Mouse (Mus musculus) lung, embryonic 15.5 days (tissue): ENCODE measurements around the gene Gnat3. TPM values are rescaled to one million over a fixed set of nuclear protein-coding genes. Genes with fewer than 3 reads are reported as not detected.

Experiments
- ATAC-seq: fragments of 200-750 bp; cut with Nextera tagmentation; 2 replicates; pipeline ENCODE4 v1.8.0; 2017; ENCODE audit warnings: moderate number of reproducible peaks, borderline replicate concordance; ENCODE audit not compliant: low FRiP score, low TSS enrichment; ENCODE audit errors: extremely low read depth
- H3K27ac ChIP-seq: fragments of 300-500 bp; sonication (generic); 2 replicates; pipeline ENCODE4 v1.5.1; 2015; ENCODE audit warnings: moderate library complexity, mild to moderate bottlenecking, inconsistent platforms
- H3K27me3 ChIP-seq: fragments of 300-500 bp; sonication (generic); 2 replicates; pipeline ENCODE4 v1.6.1; 2015; ENCODE audit warnings: inconsistent platforms
- H3K36me3 ChIP-seq: fragments of 300-500 bp; sonication (generic); 2 replicates; pipeline ENCODE4 v1.6.1; 2015; ENCODE audit warnings: inconsistent platforms
- H3K4me1 ChIP-seq: fragments of 300-500 bp; sonication (generic); 2 replicates; pipeline ENCODE4 v1.6.1; 2015; ENCODE audit warnings: inconsistent platforms
- H3K4me2 ChIP-seq: fragments of 300-500 bp; sonication (generic); 2 replicates; pipeline ENCODE4 v1.6.1; 2015; ENCODE audit warnings: inconsistent platforms, mild to moderate bottlenecking, moderate library complexity
- H3K4me3 ChIP-seq: fragments of 300-500 bp; sonication (generic); 2 replicates; pipeline ENCODE4 v1.5.1; 2015; ENCODE audit warnings: mild to moderate bottlenecking, inconsistent platforms
- H3K9ac ChIP-seq: fragments of 300-500 bp; sonication (generic); 2 replicates; pipeline ENCODE4 v1.6.1; 2015; ENCODE audit warnings: inconsistent platforms
- H3K9me3 ChIP-seq: fragments of 300-500 bp; sonication (generic); 2 replicates; pipeline ENCODE4 v1.6.1; 2016; ENCODE audit warnings: inconsistent platforms
- WGBS: fragments of 180-500 bp; shearing (Covaris S2); methylation state at CpG from one replicate; pipeline ENCODE4 v1.1.7; 2015; 5-methylcytosine and 5-hydroxymethylcytosine counted together
- polyA plus RNA-seq: library from polyadenylated mRNA; unstranded; fragments of >200 nt; fragmentation: Nextera tagmentation; extraction: Ambion mirVana; gene quantifications from 2 replicates; pipeline ENCODE4 v1.2.1, GENCODE M21; 2015

Gene Gnat3
- polyA plus RNA-seq, 1 experiment from 2014 or later: 0.17 TPM

DNA sequence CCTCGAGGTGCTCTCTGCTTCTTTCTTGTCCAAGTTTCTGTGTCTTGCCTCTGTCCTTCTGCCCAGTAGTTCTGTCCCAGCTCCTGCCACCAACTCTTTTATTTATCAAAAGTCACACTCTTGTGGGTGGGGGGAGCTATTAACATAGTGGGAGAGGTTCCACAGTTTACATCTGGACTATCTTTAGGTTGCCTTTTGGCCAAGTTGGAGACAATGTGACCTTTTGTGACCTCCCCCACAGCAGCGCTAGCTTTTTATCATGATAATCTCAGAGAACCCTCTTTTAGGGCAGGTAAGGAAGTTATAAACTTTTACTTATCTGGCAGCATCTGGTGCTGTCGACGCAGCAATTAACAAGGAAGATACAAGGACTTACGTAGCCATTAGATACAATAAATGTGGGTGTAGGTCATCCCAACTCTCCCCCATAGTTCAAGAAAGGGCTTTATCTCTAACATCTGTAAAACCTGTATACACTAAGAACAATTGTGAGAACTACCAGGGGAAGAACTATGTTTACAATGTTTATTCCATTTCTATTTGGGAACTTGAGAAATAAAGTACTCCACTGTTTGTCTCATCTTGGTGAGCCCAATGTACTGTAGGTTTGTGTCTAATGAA is 18.3 kb downstream of the Gnat3 start:
- ATAC-seq: no peak
- Histone ChIP-seq H3K4me1 (no peaks in the 10 kb centered on the region), H3K4me2 (no peak overlapping the region), H3K36me3 (no peaks in the 10 kb centered on the region), H3K27ac (no peak overlapping the region), H3K27me3 (no peaks in the 10 kb centered on the region), H3K4me3 (no peak overlapping the region), H3K9ac (no peak overlapping the region), H3K9me3 (no peaks in the 10 kb centered on the region)
- WGBS: 59% methylated on average over 5 of the region's 5 CpGs

DNA sequence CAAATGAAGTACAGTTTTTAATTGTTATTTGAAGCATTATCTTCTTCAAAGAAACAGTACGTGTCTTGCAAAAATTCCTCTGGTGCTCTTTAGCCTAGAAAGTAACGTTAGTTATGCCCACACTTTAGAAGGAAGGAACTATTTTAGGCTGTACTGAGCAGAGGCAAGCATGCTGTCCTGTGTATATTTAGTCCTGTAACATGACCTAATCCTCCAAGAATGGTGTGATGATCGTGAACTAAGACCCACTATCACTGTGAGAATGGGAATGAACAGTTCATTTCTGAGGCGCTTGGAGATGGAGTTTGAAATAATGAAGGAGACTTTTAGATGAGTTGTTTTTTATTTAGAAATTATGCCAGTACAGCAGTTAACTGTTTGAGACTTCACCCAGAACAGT is 20.4 kb downstream of the Gnat3 start:
- ATAC-seq: peak; percentile 79; the same call in 1 of the 2 replicates
- Histone ChIP-seq H3K27me3 (no peaks in the 10 kb centered on the region), H3K36me3 (no peaks in the 10 kb centered on the region), H3K4me3 (no peak overlapping the region), H3K4me1 (no peaks in the 10 kb centered on the region), H3K9ac (no peak overlapping the region), H3K9me3 (no peaks in the 10 kb centered on the region), H3K4me2 (no peak overlapping the region), H3K27ac (no peak overlapping the region)
- 25% methylated on average over 4 of the region's 4 CpGs for WGBS

DNA sequence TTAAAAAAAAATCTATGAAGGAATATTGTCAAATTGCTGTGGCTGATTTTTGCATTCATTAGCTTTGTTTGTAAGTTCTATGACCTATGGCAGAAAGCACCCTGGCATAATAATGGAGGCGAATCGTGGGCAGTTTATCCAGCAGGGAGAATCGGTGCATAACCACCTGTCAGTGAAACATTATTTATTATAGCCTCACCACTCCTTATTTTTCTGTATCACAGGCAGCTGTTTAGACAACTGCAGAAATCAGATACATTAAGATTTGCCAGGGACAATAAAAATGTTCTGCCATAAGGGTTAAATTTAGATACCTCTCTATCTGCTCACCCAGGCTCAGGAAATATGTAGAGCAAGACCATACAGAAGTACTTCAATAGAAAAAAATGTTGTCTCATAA is 22.2 kb downstream of the Gnat3 start:
- no peaks in the 10 kb centered on the region for H3K36me3 ChIP-seq
- no peak for ATAC-seq
- H3K9ac ChIP-seq: no peak overlapping the region
- H3K4me1 ChIP-seq: no peaks in the 10 kb centered on the region
- no peaks in the 10 kb centered on the region for H3K9me3 ChIP-seq
- H3K4me2 ChIP-seq: no peak overlapping the region
- H3K27ac ChIP-seq: no peak overlapping the region
- WGBS: 71% methylated on average over 3 of the region's 3 CpGs
- no peak overlapping the region for H3K4me3 ChIP-seq
- H3K27me3 ChIP-seq: no peaks in the 10 kb centered on the region

DNA sequence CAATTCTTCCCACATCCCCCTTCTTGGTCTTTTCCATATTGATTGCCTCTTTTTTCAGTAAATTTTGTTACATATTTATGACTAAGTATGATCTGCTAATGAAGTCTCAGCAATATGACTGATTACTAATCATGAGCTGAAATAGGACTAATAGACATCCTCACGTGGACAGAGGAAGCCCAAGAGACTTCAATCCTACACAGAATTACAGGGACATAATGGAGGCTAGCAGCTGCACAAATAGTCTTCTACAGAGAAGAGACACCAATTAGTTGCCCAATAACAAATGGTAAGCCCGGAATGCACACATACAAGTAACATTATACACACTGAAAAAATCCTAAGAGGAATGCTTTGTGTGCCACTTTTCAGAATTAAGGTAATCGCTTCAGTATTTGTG is 24.3 kb downstream of the Gnat3 start:
- no peaks in the 10 kb centered on the region for H3K9me3 ChIP-seq
- no peaks in the 10 kb centered on the region for H3K27me3 ChIP-seq
- H3K9ac ChIP-seq: no peak overlapping the region
- H3K4me1 ChIP-seq: no peaks in the 10 kb centered on the region
- WGBS: 73% methylated on average over 3 of the region's 3 CpGs
- no peak overlapping the region for H3K27ac ChIP-seq
- H3K4me3 ChIP-seq: no peak overlapping the region
- H3K4me2 ChIP-seq: no peak overlapping the region
- ATAC-seq: no peak
- H3K36me3 ChIP-seq: no peaks in the 10 kb centered on the region

DNA sequence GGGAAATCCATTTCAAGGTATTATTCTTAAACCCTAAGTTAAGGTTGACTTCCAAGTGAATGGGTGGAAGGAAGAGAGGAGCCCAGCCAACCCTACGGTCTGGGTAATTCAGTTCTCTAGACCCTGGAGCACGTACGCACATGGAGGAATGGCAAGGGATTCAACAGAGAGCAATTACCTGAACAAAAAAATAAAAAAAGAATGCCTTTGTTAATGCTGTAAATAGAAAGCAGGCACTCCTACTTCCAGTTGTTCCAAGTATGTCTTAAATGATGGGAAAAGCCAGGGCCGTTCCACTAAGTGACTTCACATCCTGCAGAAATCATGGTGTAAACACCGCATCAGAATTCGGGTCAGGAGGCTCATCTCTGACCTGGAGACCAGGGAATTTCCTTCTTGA is 28.3 kb downstream of the Gnat3 start:
- Histone ChIP-seq H3K36me3 (no peaks in the 10 kb centered on the region), H3K4me1 (no peaks in the 10 kb centered on the region), H3K4me2 (no peak overlapping the region), H3K9me3 (no peaks in the 10 kb centered on the region), H3K27me3 (no peaks in the 10 kb centered on the region), H3K27ac (no peak overlapping the region), H3K4me3 (no peak overlapping the region), H3K9ac (no peak overlapping the region)
- ATAC-seq: no peak
- 71% methylated on average over 6 of the region's 6 CpGs for WGBS

DNA sequence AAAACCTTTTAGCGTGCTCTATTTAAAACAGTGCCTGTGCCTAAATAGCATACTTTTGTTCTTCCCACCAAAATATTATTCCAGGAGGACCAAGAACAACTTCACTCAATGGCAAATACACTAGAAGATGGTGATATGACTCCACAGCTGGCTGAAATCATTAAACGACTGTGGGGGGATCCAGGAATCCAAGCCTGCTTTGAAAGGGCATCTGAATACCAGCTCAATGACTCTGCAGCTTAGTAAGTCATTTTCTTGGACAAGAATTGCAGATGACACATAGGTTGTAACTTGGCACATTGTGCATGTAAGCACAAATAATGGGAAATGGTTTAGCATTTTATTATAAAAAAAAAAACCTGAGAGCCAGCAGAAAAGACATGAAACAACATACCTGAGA is 37.2 kb downstream of the Gnat3 start:
- no peak overlapping the region for H3K27ac ChIP-seq
- WGBS: 55% methylated on average over 2 of the region's 2 CpGs
- no peak overlapping the region for H3K4me3 ChIP-seq
- no peaks in the 10 kb centered on the region for H3K4me1 ChIP-seq
- no peak for ATAC-seq
- no peaks in the 10 kb centered on the region for H3K9me3 ChIP-seq
- H3K27me3 ChIP-seq: no peaks in the 10 kb centered on the region
- H3K36me3 ChIP-seq: no peaks in the 10 kb centered on the region
- H3K9ac ChIP-seq: no peak overlapping the region
- H3K4me2 ChIP-seq: no peak overlapping the region

DNA sequence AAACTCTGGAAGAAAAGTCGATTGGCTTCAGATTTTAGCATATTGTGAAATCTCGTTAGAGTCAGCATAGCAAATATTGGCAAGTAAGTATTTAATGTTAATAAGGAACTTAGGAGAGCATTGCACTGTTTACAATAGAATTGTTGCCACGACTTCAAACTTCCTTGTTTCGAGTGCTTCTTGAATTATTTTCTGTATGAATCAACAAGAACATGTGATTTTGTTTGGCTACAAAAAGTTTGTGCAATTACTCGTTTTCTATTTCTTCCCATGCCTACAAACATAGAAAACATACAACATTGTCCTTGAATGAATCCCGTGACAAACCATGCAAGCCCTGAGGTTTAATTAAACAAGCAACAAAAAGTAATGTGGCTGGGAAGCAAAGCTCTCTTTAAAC is 37.8 kb downstream of the Gnat3 start:
- ATAC-seq: no peak
- H3K4me2 ChIP-seq: no peak overlapping the region
- 41% methylated on average over 6 of the region's 6 CpGs for WGBS

DNA sequence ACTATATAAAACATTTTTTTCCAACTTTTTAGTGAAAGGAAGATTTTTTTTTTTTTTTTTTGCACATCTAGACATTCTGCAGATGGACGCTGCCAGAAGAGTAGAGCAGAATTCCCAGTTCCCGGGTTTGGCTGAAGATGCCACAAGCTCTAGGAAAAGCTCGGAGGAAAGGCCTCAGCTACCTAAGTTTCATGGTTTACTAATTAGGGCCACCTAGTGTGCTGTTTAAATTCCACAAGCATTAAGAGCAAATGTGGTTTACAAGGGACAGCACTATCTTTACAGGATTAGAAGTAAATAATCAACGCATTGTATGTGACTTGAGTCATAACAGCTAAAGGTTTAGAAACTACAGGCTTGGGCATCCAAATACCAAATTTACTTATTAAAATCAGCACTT is 39.3 kb downstream of the Gnat3 start:
- no peak for ATAC-seq

More for the DNA sequence above, 37.8 kb downstream of the Gnat3 start:
- Histone ChIP-seq H3K36me3 (no peaks in the 10 kb centered on the region), H3K9me3 (no peaks in the 10 kb centered on the region), H3K27ac (no peak overlapping the region), H3K4me3 (no peak overlapping the region), H3K4me1 (no peaks in the 10 kb centered on the region), H3K27me3 (no peaks in the 10 kb centered on the region), H3K9ac (no peak overlapping the region)

DNA sequence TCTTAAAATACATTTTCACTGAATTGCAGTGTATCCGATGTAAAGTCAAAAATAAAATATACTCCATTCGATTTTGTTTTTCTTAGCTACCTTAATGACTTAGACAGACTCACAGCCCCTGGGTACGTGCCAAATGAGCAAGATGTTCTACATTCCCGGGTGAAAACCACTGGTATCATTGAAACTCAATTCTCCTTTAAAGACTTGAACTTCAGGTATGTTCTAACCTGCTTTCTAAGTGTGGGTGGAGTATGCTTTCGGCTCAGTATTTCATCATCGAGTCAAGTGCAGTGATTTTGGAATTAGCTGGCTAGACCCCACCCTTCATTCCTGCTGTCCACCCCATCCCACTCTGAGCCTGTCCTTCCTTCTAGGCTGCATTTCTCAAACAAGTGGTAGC is 41.3 kb downstream of the Gnat3 start:
- no peak overlapping the region for H3K4me2 ChIP-seq
- no peak overlapping the region for H3K9ac ChIP-seq
- no peaks in the 10 kb centered on the region for H3K36me3 ChIP-seq
- H3K27me3 ChIP-seq: no peaks in the 10 kb centered on the region
- WGBS: 76% methylated on average over 6 of the region's 6 CpGs
- no peaks in the 10 kb centered on the region for H3K4me1 ChIP-seq
- H3K27ac ChIP-seq: no peak overlapping the region
- H3K9me3 ChIP-seq: no peaks in the 10 kb centered on the region
- no peak for ATAC-seq
- no peak overlapping the region for H3K4me3 ChIP-seq

More for the DNA sequence above, 39.3 kb downstream of the Gnat3 start:
- H3K36me3 ChIP-seq: no peaks in the 10 kb centered on the region
- H3K27ac ChIP-seq: no peak overlapping the region
- no peak overlapping the region for H3K4me2 ChIP-seq
- H3K4me3 ChIP-seq: no peak overlapping the region
- no peaks in the 10 kb centered on the region for H3K27me3 ChIP-seq
- 49% methylated on average over 4 of the region's 4 CpGs for WGBS
- H3K9ac ChIP-seq: no peak overlapping the region
- H3K9me3 ChIP-seq: no peaks in the 10 kb centered on the region
- no peaks in the 10 kb centered on the region for H3K4me1 ChIP-seq

DNA sequence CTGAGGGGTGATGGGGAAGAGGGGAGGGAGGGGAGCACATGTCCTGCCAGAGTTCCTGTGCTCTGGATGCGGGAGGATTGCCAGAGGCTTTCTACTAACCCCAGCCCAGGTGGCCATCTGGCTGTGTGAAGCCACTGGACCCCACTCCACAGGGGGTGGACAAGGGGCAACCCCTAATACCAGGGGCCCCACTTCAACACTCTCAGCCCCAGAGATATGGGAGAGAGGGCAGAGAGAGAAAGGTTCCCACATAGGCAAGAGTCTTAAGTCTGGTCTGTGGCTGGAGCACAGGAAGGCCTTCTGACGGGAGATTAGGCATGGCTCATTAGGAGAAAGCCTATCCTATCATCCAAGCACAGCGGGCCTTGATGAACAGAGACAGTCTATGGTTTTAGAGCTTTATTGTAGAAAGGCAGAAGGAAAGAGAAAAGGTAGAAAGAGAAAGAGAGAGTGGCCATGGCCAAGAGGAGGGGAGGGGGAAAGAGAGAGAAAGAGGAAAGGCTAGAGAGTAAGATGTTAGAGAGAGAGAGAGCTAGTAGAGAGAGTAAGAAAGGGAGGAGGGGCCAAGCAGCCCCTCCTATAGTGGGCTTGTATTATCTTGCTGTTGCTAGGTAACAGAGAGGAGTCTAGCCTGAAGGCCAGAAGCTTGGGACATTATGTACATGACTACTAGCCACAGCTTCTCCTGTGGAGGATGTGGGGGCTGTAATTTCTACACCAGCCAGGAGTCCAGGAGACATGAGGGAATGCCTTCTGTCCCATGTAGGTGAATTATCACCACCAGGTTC is 42.7 kb downstream of the Gnat3 start:
- 89% methylated on average over 3 of the region's 3 CpGs for WGBS
- Histone ChIP-seq H3K36me3 (no peaks in the 10 kb centered on the region), H3K27ac (no peak overlapping the region), H3K4me2 (no peak overlapping the region), H3K4me1 (no peaks in the 10 kb centered on the region), H3K27me3 (no peaks in the 10 kb centered on the region), H3K4me3 (no peak overlapping the region), H3K9me3 (no peaks in the 10 kb centered on the region), H3K9ac (no peak overlapping the region)
- ATAC-seq: no peak

DNA sequence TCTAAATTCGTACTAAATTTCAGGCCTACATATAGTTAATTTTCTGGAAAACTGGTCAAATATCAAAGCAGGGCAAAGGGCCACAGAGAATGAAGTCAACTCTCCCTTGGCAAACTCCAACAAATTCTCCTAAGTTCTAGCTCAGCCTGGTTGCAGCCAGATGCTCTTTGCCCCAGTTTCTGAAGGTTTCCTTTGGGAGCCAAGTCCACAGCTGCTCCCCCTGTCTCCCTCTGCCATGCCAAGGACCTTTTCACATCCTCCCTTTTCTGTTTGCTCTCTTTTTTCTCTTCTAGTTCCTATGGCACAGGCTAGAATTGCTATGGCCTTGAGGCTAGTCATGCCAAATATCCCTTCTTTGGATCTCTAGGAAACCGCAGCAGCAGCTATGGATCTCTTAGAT is 43.8 kb downstream of the Gnat3 start:
- no peak overlapping the region for H3K9ac ChIP-seq
- no peak for ATAC-seq
- no peaks in the 10 kb centered on the region for H3K36me3 ChIP-seq
- 92% methylated on average over 2 of the region's 2 CpGs for WGBS
- no peak overlapping the region for H3K27ac ChIP-seq
- no peaks in the 10 kb centered on the region for H3K9me3 ChIP-seq
- no peaks in the 10 kb centered on the region for H3K27me3 ChIP-seq
- no peak overlapping the region for H3K4me3 ChIP-seq
- no peak overlapping the region for H3K4me2 ChIP-seq
- H3K4me1 ChIP-seq: no peaks in the 10 kb centered on the region

DNA sequence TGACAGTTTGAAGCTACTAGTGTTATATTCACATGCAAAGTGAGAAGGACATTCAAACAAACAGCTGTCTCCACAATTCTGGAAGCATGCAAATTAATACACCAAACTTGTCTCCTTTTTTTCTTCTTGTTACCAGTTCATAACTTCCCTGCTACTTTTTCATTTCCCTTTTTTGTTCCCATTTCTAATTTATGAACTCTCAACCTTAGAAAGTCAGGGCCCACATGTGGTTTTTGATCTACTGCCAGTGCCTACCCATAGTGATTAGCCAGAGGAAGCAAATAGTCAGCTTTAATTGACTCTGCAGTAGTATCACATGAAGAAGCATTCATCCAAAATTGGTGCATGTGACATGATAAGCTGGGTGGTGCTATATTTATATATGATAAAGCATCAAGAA is 44.7 kb downstream of the Gnat3 start:
- H3K9ac ChIP-seq: no peak overlapping the region
- H3K27ac ChIP-seq: no peak overlapping the region
- no peaks in the 10 kb centered on the region for H3K36me3 ChIP-seq
- no peak overlapping the region for H3K4me2 ChIP-seq
- no peaks in the 10 kb centered on the region for H3K27me3 ChIP-seq
- H3K9me3 ChIP-seq: no peaks in the 10 kb centered on the region
- H3K4me3 ChIP-seq: no peak overlapping the region
- no peak for ATAC-seq
- no peaks in the 10 kb centered on the region for H3K4me1 ChIP-seq
